Mouse (Mus musculus) yolk sac, embryonic 10.5 days (tissue): ENCODE results near the gene Orm3.

Experiments
- DNase-seq: peaks from one replicate; pipeline ENCODE4 v3.0.0-alpha.2; 2017; ENCODE audit warnings: low spot score

Gene Orm3

GRCm38 (mm10) chr4:63402558-63402957 is 46.6 kb downstream of the Orm3 start:
- no peak for DNase-seq

GRCm38 (mm10) chr4:63403040-63403959 is 47.3 kb downstream of the Orm3 start, which contains the start of gene Akna:
Gene Akna, minus strand, starts transcription at chr4:63403354.
- peak; percentile 80 for DNase-seq

- no peak for DNase-seq
Observed at GRCm38 (mm10) chr4:63404205-63404604, 48.2 kb downstream of the Orm3 start.

- no peak for DNase-seq
Observed at GRCm38 (mm10) chr4:63405051-63405450, 49.1 kb downstream of the Orm3 start.

GRCm38 (mm10) chr4:63405683-63406082 is 49.7 kb downstream of the Orm3 start:
- no peak for DNase-seq

- DNase-seq, result no peak
Observed at GRCm38 (mm10) chr4:63408247-63408646, 52.3 kb downstream of the Orm3 start.

- DNase-seq, result peak; percentile 28
Observed at GRCm38 (mm10) chr4:63408649-63409048, 52.7 kb downstream of the Orm3 start.
